Comparison of ENCODE assay signal across 8 mouse cellular contexts in the genomic region with DNA sequence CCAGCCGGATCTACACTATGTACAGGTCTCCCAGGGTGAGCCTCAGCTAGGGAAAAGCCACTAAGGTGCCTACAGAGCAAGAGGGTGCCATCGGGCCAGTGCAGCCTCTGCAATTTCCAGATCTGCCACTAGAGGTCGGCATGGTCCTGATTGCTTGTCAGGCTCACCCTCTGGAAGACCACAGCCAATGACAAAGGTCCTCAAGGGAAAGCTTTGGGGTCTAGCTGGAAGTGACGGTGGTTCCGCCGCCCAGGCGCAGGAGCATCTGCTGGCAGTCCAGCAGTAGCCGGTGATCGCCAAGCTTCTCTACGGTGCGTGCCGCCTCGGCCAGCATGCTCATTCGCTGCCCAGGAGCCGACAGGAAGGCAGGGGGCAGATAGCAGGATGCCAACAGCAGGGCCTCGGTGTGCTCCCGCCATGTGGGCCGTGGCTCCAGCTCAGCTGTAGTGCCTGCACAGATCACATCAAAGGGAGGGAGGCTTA. TPM values are rescaled to one million over a fixed set of nuclear protein-coding genes. Genes with fewer than 3 reads are reported as not detected.
DNase-seq lines count a peak whose midpoint lies in the region; ATAC-seq and TF ChIP-seq lines count a peak whose summit lies in the region.

No protein-coding gene starts in this region.

- no peak overlapping the region for H3K27ac ChIP-seq in bone marrow macrophage, adult 2 months (ENCODE audit: insufficient read depth, low read depth, low read length)
- H3K27ac ChIP-seq in embryonic fibroblast, embryonic 13.5 days (ENCODE audit: insufficient read depth, low read length) = no peak overlapping the region
- H3K27ac ChIP-seq in heart, embryonic 10.5 days = peak overlapping the region; percentile 62
- peak overlapping the region; percentile 58; the same call in 1 of the 2 replicates for H3K27ac ChIP-seq in limb, embryonic 14.5 days (replicated peaks; ENCODE audit: low read depth, low read length)
- H3K27ac ChIP-seq in midbrain, postnatal 0 days (ENCODE audit: low read depth, low read length) = peak overlapping the region; percentile 79

- H3K4me3 ChIP-seq in C2C12 (ENCODE audit: insufficient read depth, poor library complexity, severe bottlenecking) = no peak overlapping the region
- no peak overlapping the region for H3K4me3 ChIP-seq in bone marrow macrophage, adult 2 months (ENCODE audit: insufficient read depth, low read length)
- H3K4me3 ChIP-seq in embryonic fibroblast, embryonic 13.5 days (ENCODE audit: insufficient read depth, low read length) = no peak overlapping the region
- H3K4me3 ChIP-seq in heart, embryonic 10.5 days = no peak overlapping the region
- no peak overlapping the region for H3K4me3 ChIP-seq in limb, embryonic 14.5 days (replicated peaks; ENCODE audit: low read length)
- 0 out of 2 replicates have a peak overlapping the region, but pooled peaks have one; percentile 3 for H3K4me3 ChIP-seq in midbrain, postnatal 0 days (ENCODE audit: low read depth, low read length)

- H3K79me2 ChIP-seq in C2C12 (ENCODE audit: control insufficient read depth, insufficient read depth) = no peaks in the 10 kb centered on the region

- peaks cover 62% of the 10 kb centered on the region for H3K36me3 ChIP-seq in C2C12 (ENCODE audit: control insufficient read depth, insufficient read depth)
- H3K36me3 ChIP-seq in heart, embryonic 10.5 days = peaks cover 95% of the 10 kb centered on the region
- H3K36me3 ChIP-seq in limb, embryonic 14.5 days (ENCODE audit: control insufficient read depth, insufficient read depth, low read length) = peaks cover 79% of the 10 kb centered on the region
- H3K36me3 ChIP-seq in midbrain, postnatal 0 days (ENCODE audit: insufficient read depth, low read length) = peaks cover 61% of the 10 kb centered on the region

- no peak for TF ChIP-seq POLR2A in bone marrow macrophage, adult 2 months (IDR thresholded peaks at IDR 0.05; ENCODE audit: borderline replicate concordance, low read depth, low read length)
- no peak for TF ChIP-seq POLR2A in embryonic fibroblast, embryonic 13.5 days (IDR thresholded peaks at IDR 0.05; ENCODE audit: low read depth, low read length)
- TF ChIP-seq POLR2A in limb, embryonic 14.5 days (IDR thresholded peaks at IDR 0.05; ENCODE audit: borderline replicate concordance, extremely low read depth, insufficient read depth, insufficient read length) = no peak

- H3K27me3 ChIP-seq in C2C12 (ENCODE audit: control insufficient read depth, insufficient read depth, insufficient read length) = no peaks in the 10 kb centered on the region
- H3K27me3 ChIP-seq in heart, embryonic 10.5 days (ENCODE audit: insufficient read depth, poor library complexity, severe bottlenecking) = no peaks in the 10 kb centered on the region
- no peaks in the 10 kb centered on the region for H3K27me3 ChIP-seq in limb, embryonic 14.5 days (ENCODE audit: control insufficient read depth, insufficient read depth, low read length)
- H3K27me3 ChIP-seq in midbrain, postnatal 0 days (ENCODE audit: insufficient read depth, low read length) = no peaks in the 10 kb centered on the region

- peak; percentile 93 for DNase-seq in heart, embryonic 10.5 days (ENCODE audit: low spot score)
- DNase-seq in kidney, adult 9 months = peak; percentile 94
- peak; percentile 92 for DNase-seq in limb, embryonic 14.5 days (ENCODE audit: low spot score)
- DNase-seq in midbrain, postnatal 0 days (ENCODE audit: low spot score) = peak; percentile 97
- peak; percentile 93 for DNase-seq in spleen, postnatal 10 days (ENCODE audit: low spot score in 2 of 2)

- H3K79me3 ChIP-seq in C2C12 (ENCODE audit: low read depth) = no peaks in the 10 kb centered on the region

- peak overlapping the region; percentile 21; the same call in 1 of the 2 replicates for H3K9ac ChIP-seq in limb, embryonic 14.5 days (ENCODE audit: low read depth, low read length, severe bottlenecking)
- H3K9ac ChIP-seq in midbrain, postnatal 0 days (replicated peaks; ENCODE audit: low read length, poor library complexity, severe bottlenecking) = 0 out of 2 replicates have a peak overlapping the region, but pooled peaks have one; percentile 13

- peak; percentile 86 for TF ChIP-seq CTCF in C2C12 (IDR thresholded peaks at IDR 0.05; ENCODE audit: control insufficient read depth, insufficient read depth, insufficient read length)
- TF ChIP-seq CTCF in bone marrow macrophage, adult 2 months (IDR thresholded peaks at IDR 0.05; ENCODE audit: low read depth, low read length) = peak; percentile 77
- peak; percentile 84 for TF ChIP-seq CTCF in embryonic fibroblast, embryonic 13.5 days (IDR thresholded peaks at IDR 0.05; ENCODE audit: borderline replicate concordance, insufficient read depth, low read length)
- TF ChIP-seq CTCF in midbrain, postnatal 0 days (IDR thresholded peaks at IDR 0.05) = peak; percentile 99

- no peak overlapping the region for H3K4me2 ChIP-seq in limb, embryonic 14.5 days (replicated peaks; ENCODE audit: low read depth, low read length, severe bottlenecking)
- peak overlapping the region; percentile 28; the same call in 1 of the 2 replicates for H3K4me2 ChIP-seq in midbrain, postnatal 0 days (ENCODE audit: low read depth, low read length, poor library complexity, severe bottlenecking)

- H3ac ChIP-seq in C2C12 (ENCODE audit: control insufficient read depth, insufficient read length, low read depth) = no peak overlapping the region

- ATAC-seq in limb, embryonic 14.5 days (ENCODE audit: low FRiP score, low read depth) = peak; percentile 66
- peak; percentile 77 for ATAC-seq in midbrain, postnatal 0 days (ENCODE audit: low FRiP score)

- H3K4me1 ChIP-seq in bone marrow macrophage, adult 2 months (ENCODE audit: control insufficient read depth, insufficient read depth, low read length) = no peaks in the 10 kb centered on the region
- no peaks in the 10 kb centered on the region for H3K4me1 ChIP-seq in embryonic fibroblast, embryonic 13.5 days (ENCODE audit: control insufficient read depth, insufficient read depth, low read length)
- peaks cover 14% of the 10 kb centered on the region for H3K4me1 ChIP-seq in heart, embryonic 10.5 days
- H3K4me1 ChIP-seq in limb, embryonic 14.5 days (ENCODE audit: control insufficient read depth, insufficient read depth, low read length) = peaks cover 4% of the 10 kb centered on the region; the same call in 1 of the 2 replicates
- no peaks in the 10 kb centered on the region for H3K4me1 ChIP-seq in midbrain, postnatal 0 days (ENCODE audit: insufficient read depth, low read length)

- WGBS in heart, embryonic 10.5 days = 18% methylated on average over 18 of the region's 18 CpGs
- WGBS in limb, embryonic 14.5 days = 5% methylated on average over 18 of the region's 18 CpGs
- WGBS in midbrain, postnatal 0 days = 7% methylated on average over 18 of the region's 18 CpGs

- H3K9me3 ChIP-seq in heart, embryonic 10.5 days = peaks cover 3% of the 10 kb centered on the region
- peaks cover 3% of the 10 kb centered on the region; the same call in 1 of the 2 replicates for H3K9me3 ChIP-seq in limb, embryonic 14.5 days (ENCODE audit: control insufficient read depth, low read length)
- H3K9me3 ChIP-seq in midbrain, postnatal 0 days (ENCODE audit: low read length) = no peaks in the 10 kb centered on the region

TF ChIP-seq in C2C12, 6 proteins besides CTCF, POLR2A, EP300 and RAD21:
- TF ChIP-seq MAX (IDR thresholded peaks at IDR 0.05) = no peak
- TF ChIP-seq FOSL1 (IDR thresholded peaks at IDR 0.05; ENCODE audit: insufficient read depth, low read length, poor library complexity, severe bottlenecking) = no peak
- no peak for TF ChIP-seq MYOD1 (IDR thresholded peaks at IDR 0.05; ENCODE audit: control insufficient read depth, insufficient read length, low read depth)
- TF ChIP-seq MYOG (IDR thresholded peaks at IDR 0.05; ENCODE audit: control insufficient read depth, extremely low read depth, insufficient read length) = no peak
- TF ChIP-seq CEBPB (IDR thresholded peaks at IDR 0.05; ENCODE audit: low read depth) = no peak
- no peak for TF ChIP-seq USF1 (IDR thresholded peaks at IDR 0.05; ENCODE audit: low read depth)

RNA-seq across cellular contexts. Expression of a gene that starts 22.6 kb away (rescaled TPM):
- 64.1 TPM for polyA plus RNA-seq in C2C12 (2012; fragmentation: generic; extraction: Trizol)
- polyA plus RNA-seq in bone marrow macrophage, adult 2 months (2012; ENCODE audit: insufficient read depth, insufficient read length, missing spikeins) = 41.9 and 49.2 TPM in 2 replicates
- polyA plus RNA-seq in embryonic fibroblast, embryonic 13.5 days (2011; ENCODE audit: insufficient read length, low read depth, missing spikeins) = 54.1 and 57.3 TPM in 2 replicates
- 38.2 and 40.3 TPM in 2 replicates for polyA plus RNA-seq in heart, embryonic 10.5 days (2016; fragmentation: Nextera tagmentation; extraction: Ambion mirVana)
- polyA plus RNA-seq in limb, embryonic 14.5 days (2012; rRNA removed) = 96.5 and 147 TPM in 2 replicates
- polyA plus RNA-seq in limb, embryonic 14.5 days (2014; fragmentation: Nextera tagmentation; extraction: Ambion mirVana) = 77.1 and 80.7 TPM in 2 replicates
- 77.1 and 96.5 TPM in 2 replicates for total RNA-seq in midbrain, postnatal 0 days (2014; rRNA removed)
- polyA plus RNA-seq in midbrain, postnatal 0 days (2015; fragmentation: Nextera tagmentation; extraction: Ambion mirVana) = 34.5 and 38.1 TPM in 2 replicates

Comparison
In these comparisons a context has a peak if more than half of its experiments do, and no peak if none do; other contexts are left out.
1. H3K27ac ChIP-seq: peak in heart, embryonic 10.5 days (single experiment), limb, embryonic 14.5 days (single experiment) and midbrain, postnatal 0 days (single experiment); none in bone marrow macrophage, adult 2 months (single experiment) and embryonic fibroblast, embryonic 13.5 days (single experiment).
2. Peak in every context shown above with its lines, with median percentiles within 50 percentile points of each other: CTCF ChIP-seq and DNase-seq.